Mouse (Mus musculus) heart, postnatal 0 days (tissue): ENCODE measurements around the gene Tfeb.

ENCODE experiments used
- CTCF ChIP-seq: IDR thresholded peaks from 2 replicates; pipeline ENCODE4 v1.5.1; 2016; ENCODE audit warnings: antibody characterized with exemption, control low read depth, low read depth
- EP300 ChIP-seq: IDR thresholded peaks from 2 replicates; pipeline ENCODE4 v1.6.1; 2016; ENCODE audit warnings: antibody characterized with exemption, low read depth

- TF ChIP-seq CTCF, result no peak
- no peak for TF ChIP-seq EP300
Observed at GRCm38 (mm10) chr17:47831161-47831560, 94.3 kb downstream of the Tfeb start.
